Mouse (Mus musculus) kidney, adult 2 months (tissue): ENCODE measurements at regions not wholly inside any gene's neighbourhood (a gene's known extent, or its start where the extent isn't known, plus 50 kb on each side); places are given as distances from the start of the nearest gene placed in this dataset.

Experiments
- CTCF ChIP-seq: fragments of 200-500 bp; conservative IDR thresholded peaks from 2 replicates; pipeline ENCODE4 v1.5.1; 2011; ENCODE audit warnings: low read depth, mild to moderate bottlenecking, control low read depth, low read length, moderate library complexity, mixed read lengths; ENCODE audit not compliant: insufficient read depth, insufficient read length
- POLR2A ChIP-seq: fragments of 200-500 bp; IDR thresholded peaks from one replicate; pipeline ENCODE4 v1.6.1; 2011; ENCODE audit warnings: low read depth, low read length, control low read depth

- TF ChIP-seq POLR2A (no peak), CTCF (no peak)
Observed at GRCm38 (mm10) chr7:71943078-71944042, 363.0 kb downstream of the Mctp2 start.
